Mouse (Mus musculus): Measurements from ENCODE around the gene Gm867. TPM values are rescaled to one million over a fixed set of nuclear protein-coding genes. Genes with fewer than 3 reads are reported as not detected.

Gm867 gene
- polyA plus RNA-seq, 1 experiment: not detected

DNA sequence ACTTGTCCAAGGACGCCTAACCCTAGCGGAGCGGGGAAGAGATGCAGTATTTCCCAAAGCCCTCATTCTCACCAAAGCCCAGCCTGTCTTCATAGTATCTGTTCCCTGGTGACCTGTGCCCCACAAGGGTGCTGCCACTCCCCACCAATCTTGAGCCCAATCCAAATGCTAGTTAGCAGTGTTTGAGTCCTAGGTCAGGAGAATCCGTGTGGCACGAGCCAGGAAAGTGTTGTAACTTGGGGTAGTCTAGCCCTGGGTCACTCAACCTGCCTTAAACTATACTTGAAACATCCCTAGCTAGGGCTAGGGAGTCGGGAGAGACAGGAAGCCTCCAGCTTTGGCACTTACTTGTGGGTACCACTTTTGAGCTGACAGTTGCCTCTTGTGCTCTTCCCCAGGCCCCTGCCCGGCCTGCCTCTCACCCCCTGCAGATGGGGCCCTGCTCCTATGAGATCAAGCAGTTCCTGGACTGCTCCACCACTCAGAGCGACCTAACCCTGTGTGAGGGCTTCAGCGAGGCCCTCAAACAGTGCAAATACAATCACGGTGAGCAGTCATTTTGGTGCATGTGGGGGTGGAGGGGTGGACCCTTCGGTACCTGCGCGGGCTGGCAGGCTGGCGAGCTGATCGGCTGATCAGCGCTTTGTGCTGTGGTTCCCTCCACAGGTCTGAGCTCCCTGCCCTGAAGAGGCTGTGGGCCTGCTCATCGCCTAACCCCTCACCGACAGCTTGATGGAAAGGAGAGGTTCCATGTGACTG, 3.4 kb downstream of the Gm867 start:
- DNase-seq (ENCODE audit: low spot score): no peak

DNA sequence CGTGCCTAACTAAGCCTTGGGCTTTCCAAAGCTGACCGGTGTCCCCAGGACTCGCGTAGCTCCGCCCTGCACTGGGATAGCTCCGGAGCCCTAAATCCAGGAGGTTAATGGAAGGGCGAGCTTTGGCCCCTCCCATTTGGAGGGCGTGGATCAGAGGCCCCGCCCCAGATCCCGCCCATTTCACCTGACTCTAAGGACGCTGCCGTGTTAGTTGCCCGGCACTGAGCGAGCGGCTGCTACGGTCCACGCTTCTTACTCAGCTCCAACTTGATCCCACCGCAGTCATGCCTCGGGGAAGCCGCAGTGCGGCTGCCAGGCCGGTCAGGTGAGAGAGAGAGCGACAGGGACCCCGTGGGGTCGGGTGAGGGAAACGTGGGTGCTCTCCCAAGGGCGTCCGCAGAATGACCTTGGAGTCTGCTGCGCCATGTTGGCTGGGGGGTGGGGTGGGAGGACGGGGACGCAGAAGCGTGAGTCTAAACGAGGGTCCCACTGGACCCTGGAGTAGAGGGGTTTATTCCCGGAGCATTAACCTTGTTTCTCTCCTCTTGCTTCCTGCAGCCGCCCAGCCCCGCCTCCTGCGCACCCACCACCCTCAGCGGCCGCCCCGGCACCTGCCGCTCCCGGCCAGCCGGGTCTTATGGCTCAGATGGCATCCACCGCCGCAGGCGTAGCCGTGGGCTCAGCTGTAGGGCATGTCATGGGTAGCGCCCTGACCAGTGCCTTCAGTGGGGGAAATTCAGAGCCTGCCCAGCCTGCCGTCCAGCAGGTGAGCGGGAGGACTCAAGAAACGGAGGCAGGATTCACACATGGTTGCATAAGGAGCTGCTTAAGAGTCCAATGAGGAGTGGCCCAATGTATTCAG, 4.6 kb downstream of the Gm867 start, which contains the start of gene Mmp11:
Gene Mmp11 (minus strand): TSS at position 817 of the 862 bp plus-strand sequence.
- peak; percentile 56 for DNase-seq (ENCODE audit: low spot score)

DNA sequence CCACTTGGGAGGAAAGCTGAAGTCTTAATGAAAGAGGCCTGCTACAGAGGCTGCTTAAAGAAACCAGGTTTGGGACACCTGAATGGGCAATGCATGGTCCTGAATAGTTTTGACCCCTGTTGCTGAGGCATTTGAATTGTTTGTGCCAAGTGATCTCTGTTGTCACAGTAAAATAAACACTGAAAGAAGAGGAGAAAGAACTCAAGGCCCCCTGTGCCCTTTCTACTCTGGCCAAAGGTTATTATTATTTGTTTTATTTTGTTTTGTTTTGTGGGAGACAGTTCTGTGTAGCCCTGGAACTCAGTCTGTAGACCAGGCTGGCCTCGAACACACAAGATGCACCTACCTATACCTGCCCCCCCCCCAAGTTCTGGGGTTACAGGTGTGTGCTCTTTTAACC, 5.5 kb downstream of the Gm867 start:
- DNase-seq (ENCODE audit: low spot score): no peak

DNA sequence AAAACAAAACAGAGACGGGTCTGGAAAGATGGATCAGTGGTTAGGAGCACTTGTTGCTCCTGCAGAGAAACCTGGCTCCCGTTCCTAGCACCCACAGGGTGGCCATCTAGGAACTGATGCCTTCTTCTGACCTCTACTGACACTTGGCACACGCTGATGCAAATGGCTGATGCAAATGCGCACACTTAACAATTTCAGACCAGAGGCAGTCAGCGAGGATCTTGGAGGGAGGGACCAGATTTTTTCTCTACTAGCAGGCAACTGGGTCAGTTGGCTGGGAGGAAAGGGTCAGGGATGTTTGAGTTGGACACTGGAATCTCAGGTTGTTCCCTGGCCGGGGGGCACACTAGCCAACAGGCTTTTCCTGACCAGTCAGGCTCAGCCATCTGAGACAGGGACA, 7.6 kb downstream of the Gm867 start, which contains the start of gene Chchd10:
Gene Chchd10 (plus strand): TSS at position 240 of the 400 bp plus-strand sequence.
- no peak for DNase-seq (ENCODE audit: low spot score)

DNA sequence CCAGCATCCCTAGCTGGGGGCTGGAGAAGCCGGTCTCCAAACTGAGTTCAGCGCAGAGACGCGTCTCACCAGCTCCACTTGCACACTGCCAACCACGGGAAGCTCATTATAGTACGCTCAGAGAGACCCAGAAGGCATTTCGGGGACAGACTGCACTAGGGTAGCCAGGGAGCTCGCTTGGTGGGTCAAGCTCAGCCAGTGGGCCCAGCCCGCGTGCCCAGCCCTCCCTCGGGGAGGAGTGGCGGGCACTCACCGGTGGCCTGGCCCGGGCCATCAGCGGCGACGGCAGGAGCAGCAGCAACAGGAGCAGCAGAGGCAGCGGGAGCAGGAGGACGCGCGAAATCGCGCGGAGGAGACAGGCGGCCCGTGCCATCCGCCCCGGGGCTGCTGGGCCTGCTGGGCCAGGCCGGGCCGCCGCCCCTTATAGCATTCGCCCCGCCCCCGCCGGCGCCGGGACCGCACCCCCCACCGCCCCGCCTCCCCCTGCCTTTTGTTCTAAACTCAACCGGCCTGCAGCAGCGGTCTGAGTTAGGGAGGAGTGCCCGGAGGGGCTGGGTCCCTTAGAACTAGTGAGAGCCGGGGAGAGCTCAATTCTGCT, 8.3 kb downstream of the Gm867 start:
- DNase-seq (ENCODE audit: low spot score): peak; percentile 58

DNA sequence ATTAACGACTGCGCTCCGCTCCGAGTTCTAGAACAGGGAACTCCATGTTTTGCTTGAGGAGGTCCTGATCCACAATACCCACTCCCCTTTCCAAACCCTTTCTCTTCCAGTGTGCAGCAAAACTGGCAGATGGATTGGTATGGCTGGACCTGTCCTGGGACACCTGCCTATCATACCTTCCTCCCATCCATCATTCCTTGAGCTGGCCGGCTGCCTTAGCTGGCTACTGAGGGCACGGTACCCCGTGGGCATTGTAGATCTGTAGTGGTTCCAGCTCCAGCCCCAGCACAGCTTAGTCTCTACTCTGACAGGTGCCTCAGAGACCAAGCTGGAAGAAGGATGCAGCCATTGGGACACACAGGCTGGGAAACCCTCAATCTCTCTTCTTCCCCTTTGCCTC, 9.2 kb downstream of the Gm867 start:
- DNase-seq (ENCODE audit: low spot score): no peak

DNA sequence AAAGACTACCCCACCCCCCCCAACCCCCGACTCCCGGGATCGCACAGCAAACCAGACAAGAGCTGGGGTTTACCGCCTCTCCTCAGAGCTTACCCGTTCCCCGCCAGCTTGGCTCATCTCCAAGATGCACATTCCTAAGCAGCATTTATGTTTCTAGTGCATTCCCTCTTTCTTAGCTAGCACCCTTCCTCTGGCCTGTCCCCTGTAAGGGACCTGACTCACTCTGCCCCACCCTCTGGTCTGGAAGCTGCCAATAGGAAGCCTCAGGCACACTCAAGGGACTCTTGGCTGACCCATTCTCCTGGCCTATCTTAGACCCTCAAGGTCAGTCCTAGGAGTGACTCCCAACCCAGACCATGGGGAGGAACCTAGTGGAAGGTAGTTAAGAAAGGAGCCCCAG, 10.2 kb downstream of the Gm867 start:
- DNase-seq (ENCODE audit: low spot score): no peak

DNA sequence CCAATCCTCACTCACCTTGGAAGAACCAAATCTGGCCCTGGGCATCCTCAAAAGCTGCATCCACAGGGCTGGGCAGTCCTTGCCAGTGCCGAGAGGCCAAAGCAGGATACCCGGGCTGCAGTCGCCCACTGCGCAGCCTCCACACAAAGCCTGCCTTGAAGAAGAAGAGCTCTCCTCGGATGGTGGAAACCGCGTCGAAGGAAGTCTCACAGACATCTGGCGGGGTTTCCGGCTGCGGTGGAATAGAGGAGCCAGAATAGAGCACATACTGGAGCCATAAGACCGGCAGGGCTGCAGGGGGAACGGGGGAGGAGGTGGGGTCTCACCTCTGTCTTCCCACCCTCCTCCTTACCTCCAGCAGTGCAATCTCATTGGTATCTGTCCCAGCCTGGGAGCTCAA, 14.1 kb downstream of the Gm867 start:
- no peak for DNase-seq (ENCODE audit: low spot score)

DNA sequence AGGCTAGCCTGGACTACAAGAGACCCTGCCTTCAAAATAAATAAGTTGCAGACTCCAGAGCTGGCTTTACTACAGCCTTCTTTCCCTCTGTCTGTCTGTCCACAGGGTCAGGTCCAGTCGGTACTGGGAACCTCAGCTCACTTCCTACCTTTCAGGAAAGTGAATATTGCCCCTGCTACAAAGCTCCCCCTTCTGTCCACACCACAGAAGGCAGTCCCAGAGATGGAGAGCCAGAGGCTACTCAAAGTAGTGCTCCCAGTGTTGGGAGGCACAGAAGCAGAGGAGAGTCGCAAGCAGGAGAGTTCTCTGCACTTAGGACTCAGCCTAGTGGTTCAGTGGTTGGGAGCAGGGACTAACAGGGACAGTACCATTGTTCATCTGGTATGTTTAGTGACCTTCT, 16.1 kb downstream of the Gm867 start:
- no peak for DNase-seq (ENCODE audit: low spot score)

DNA sequence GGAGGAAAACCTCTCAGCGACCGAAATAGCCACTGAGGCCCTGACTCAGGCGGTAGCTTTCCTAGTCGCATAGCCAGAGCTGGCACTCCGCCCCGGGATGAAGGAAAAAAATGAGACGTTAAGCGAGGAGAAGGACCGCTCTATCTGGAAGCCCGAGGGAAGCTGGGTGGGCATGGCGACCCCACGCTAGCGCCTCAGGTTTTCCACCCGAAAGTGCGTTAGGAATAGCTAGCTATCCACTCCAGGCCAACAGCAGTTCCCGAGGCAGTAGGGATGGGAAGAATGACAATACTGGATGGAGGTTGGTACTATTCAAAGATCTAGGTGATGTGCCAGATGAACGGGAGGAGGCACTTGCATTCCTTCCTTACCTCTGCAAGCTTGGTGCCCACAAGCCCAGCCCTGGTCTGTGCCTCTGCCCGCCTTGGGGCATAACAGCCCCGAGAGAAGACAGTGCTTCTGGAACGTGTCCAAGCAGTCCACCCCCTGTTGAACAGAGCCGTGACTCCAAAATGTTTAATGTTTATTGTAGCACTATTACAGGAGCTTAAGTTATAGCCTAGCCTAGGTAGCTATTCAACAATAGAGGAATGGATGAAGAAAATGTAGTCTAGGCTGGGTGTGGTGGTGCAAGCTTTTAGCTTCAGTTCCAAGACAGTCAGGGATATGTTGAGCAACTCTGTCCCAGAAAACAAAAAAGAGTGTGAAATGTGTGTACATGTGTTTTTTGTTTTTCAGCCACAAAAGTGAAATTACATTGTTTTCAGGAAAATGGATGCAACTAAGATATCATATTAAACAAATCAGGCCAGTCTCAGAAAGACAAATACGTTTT, 18.5 kb downstream of the Gm867 start:
- no peak for DNase-seq (ENCODE audit: low spot score)

DNA sequence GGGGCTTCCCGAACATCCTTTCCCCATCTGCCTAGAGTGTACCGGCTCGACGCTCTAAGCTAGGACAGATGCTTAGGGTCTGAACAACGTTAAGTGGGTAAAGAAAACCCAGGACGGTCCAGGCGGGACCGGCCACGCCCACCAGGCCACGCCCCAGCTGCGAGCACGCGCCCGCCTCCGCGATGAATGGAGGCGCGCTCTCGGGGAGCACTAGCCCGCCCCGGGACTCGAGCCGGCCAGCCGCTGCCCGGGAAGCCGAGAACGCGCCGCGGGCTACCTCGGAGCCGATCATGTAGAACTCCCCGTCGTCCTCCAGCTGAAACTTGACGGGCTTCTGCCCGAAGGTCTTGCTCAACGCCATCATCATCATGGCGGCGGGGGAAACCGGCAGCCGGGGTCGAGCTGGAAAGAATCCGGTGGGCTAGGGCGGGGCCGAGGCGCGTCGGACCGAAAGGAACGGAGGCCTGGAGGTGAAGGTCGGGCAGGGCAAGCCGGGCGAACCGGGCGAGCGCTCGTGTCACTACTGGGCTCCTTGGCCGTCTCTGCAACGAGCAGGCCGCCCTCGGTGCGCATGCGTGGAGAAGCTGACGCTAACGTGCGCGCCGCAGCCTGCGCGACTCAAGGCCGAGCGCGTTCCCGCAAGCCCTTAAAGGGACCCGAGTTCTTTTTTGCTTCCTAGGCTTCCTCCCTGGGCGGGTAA, 19.3 kb downstream of the Gm867 start, which contains the start of gene Smarcb1:
Gene Smarcb1 (minus strand): TSS at position 592 of the 700 bp plus-strand sequence.
- peak; percentile 87 for DNase-seq (ENCODE audit: low spot score)

DNA sequence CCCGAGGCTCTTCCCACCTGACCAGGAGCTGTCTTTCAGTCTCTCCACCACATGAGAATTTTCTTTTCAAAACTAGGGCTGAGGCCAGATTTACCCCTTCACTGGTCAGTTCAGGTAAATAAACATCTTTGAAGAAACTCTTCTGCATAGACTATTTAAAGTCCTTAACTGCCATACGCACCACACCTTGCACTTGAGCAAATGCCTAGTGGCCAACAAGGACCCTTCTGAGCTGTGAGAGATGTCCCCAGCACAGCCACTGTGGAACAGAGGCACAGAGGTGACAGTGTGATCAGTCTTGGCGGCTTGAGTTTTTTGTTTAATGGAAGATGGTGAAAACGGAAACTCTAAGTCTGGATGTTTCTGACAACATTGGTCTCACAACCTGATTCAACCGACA, 21.4 kb downstream of the Gm867 start:
- DNase-seq (ENCODE audit: low spot score): no peak

DNA sequence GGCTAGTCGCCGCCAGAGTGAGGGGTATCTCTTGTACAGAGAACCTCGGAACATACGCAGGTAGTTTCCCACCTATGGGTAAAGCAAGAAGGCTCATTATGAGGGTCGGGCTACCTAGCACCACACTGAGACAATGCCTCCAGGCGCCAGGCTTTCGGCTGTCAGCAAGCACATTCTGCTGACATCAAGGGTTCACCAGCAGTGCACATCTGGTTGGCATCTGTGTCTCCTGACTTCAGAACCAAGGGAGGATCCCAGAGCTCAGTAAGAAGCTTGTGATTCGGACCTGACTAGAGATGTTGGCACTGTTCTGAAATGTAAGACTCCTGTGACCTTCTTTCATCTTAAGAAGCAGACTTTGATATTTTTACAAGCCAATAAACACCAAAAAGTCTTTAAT, 23.6 kb downstream of the Gm867 start:
- no peak for DNase-seq (ENCODE audit: low spot score)

DNA sequence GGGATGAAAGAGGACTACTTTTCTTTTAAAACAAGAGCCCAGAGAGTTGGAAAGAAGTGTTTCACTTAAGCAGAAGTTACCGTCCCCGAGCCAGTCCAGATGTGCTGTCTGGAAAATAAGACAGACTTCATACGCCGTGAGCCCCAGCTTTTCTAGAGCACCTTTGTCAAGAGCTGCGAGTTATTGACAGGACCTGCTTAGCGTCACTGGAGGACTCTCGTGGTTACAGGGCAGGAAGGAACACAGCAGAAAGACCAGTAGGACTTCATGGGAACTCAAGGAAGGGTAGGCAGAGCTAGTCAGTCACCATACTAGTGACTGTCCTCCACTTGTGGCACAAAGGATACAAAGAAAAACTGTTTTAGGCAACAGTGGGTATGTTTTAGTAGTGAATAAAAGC, 24.9 kb downstream of the Gm867 start:
- DNase-seq (ENCODE audit: low spot score): no peak

DNA sequence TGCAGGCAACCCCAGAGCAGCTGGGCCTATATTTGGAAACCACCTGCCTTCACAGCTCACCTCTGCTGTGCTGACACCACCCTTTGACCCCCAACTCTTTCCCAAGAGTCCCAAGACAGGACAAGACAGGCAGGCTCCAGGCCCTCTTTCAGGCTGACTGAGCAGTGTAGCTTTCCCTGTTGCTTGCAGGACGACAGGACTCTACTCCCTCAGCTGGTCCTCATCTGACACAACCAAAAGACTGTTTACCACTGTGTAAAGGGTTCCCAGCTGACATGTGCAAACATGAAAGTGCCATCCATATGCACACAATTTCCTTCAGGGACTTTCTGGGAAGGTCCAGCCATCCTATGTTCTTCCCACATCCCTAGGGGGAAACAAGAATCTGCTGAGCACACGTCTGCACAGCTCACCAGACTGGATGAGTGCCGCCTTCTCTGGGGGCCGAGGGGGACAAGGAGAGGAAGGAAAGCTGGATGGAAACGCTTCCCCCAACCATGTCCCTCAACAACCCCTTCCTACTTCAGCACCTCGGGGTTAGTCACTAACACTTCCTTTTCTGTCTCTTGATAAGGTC, 27.4 kb downstream of the Gm867 start:
- DNase-seq (ENCODE audit: low spot score): no peak

DNA sequence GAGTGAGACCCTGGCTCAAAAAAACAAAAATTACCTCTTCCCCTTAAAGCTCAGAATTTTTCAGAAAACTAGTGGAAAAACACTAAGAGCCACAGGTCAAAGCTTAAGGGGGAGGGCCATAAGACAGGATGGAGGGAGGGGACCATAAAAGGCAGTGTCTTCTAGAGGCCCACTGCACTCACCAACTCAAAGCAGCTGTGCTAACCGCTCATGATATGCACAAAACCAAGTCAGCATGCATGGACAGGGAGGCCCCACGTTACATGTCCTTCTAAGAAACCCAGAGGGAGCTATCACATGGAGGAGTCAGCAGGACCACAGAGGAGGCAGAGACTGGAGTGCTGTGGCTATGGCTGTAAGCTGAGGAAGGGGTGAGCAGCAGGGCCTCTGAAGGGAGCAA, 29.8 kb downstream of the Gm867 start:
- no peak for DNase-seq (ENCODE audit: low spot score)

DNA sequence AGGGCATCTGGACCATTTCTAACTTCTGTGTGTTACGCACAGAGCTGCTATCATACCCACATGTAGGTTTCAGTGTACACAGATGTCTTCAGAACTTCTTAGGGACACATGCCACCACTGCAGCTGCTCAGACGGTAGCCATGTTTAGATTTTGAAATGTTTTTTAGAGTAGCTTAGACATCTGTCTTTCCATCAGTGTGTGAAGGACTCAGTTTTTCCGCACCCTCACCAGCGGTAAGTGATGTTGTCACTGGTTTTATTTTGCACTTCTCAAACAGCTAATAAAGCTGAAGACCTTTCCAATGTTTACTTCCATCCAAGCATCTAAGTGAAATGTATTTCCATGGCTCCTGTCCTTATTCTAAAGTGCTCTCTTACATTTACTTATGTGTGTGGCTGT, 33.6 kb downstream of the Gm867 start:
- DNase-seq (ENCODE audit: low spot score): no peak

DNA sequence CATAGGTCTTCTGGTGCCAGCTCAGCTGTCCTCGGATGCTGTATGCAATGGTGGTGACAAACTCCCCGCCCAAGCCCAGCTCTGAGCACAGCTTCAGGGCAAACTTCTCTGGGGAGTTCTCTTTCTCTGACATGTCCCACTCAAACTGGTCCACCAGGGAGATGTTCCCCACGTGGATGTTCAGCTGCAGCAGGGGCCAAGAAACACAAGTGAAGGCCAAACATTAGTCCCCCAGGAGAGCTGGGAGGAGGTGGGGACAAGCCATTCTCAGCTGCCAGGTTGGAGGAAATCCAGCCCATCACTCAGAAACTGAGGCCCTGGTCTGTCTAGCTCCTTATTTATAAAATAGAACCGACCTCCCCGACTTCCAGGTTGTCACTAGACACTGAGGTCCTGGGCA, 36.1 kb downstream of the Gm867 start:
- DNase-seq (ENCODE audit: low spot score): no peak

DNA sequence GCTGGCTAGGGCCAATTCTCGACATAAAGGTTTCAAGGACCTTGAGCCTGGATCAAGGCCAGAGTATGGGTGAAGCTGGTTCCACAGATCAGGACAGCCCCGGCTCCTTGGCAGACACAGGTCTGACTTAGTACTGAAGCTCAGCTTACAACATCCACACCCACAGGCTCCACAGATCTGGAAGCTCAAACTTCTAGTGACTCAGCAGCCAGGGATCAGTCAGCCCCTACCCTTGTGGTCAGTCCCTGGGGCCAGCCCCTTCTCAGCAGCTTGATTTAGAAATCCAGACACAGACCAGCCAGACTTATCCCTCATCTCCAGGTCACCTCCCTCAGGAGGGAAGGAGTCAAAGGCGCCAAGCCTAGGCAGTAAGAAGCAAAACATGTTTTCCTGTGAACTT, 41.6 kb downstream of the Gm867 start:
- no peak for DNase-seq (ENCODE audit: low spot score)

DNA sequence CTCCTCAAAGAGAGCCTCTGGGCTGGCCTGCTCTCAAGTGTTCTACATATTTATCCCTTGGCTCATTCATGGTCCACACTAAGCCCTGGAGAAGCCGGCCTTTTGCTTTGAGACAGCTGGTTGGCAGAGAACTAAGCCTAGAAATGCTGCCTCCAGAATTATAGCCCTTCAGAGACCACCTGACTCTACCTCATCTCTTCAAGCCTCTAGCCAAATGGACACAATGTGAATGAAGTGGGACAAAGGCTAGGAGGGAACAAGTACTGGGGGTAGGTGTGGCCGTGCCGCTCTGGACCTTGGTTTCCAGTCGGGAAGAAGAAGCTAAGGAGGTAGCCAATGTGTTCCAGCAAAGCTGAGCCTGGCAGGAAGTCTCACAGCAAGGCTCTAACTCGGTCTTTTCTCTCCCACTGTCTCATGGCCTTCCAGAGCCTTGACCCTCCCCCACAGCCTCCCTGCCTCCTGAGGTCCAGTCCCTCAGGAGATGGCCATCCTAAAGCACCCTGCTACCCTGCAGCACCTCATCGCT, 42.4 kb downstream of the Gm867 start:
- no peak for DNase-seq (ENCODE audit: low spot score)
